Mouse (Mus musculus): ENCODE data around the gene Klk1b5. TPM values are rescaled to one million over a fixed set of nuclear protein-coding genes. Genes with fewer than 3 reads are reported as not detected.

Gene Klk1b5
- total and polyA plus RNA-seq, 3 experiments = not detected

GRCm38 (mm10) chr7:44260410-44260809 is 44.7 kb downstream of the Klk1b5 start:
- TF ChIP-seq POLR2A (IDR thresholded peaks at IDR 0.05; ENCODE audit: insufficient read depth, low read depth, low read length) = no peak
- no peak for TF ChIP-seq EP300 (IDR thresholded peaks at IDR 0.05; ENCODE audit: insufficient read depth, low read depth, low read length)
- TF ChIP-seq CTCF (IDR thresholded peaks at IDR 0.05) = no peak
- Histone ChIP-seq H3K27me3 (ENCODE audit: control insufficient read depth, insufficient read depth, low read length) (no peaks in the 10 kb centered on the region), H3K79me2 (replicated peaks; ENCODE audit: control insufficient read depth, insufficient read depth, low read length) (no peaks in the 10 kb centered on the region), H3K27ac (no peak overlapping the region), H3K9ac (ENCODE audit: low read depth, low read length) (no peak overlapping the region), H3K4me3 (no peak overlapping the region), H3K36me3 (ENCODE audit: control insufficient read depth, insufficient read depth, low read length) (no peaks in the 10 kb centered on the region), H3K4me1 (ENCODE audit: control insufficient read depth, insufficient read depth, low read length) (no peaks in the 10 kb centered on the region)
- no peak for DNase-seq
- intact Hi-C loops (cut with DNase I) = loop anchor here (5.0 to 10.0 kb wide), 3 partner anchors 47 to 394 kb away; partner anchors contain the start of gene Clec11a
- 65% methylated on average over 6 of the region's 6 CpGs for WGBS

GRCm38 (mm10) chr7:44261147-44261546 is 45.4 kb downstream of the Klk1b5 start, which contains the start of gene Gm15517:
Gene Gm15517 (plus strand): TSS chr7:44261447.
- Histone ChIP-seq H3K27ac (no peak within 1 kb of the TSS), H3K79me2 (replicated peaks; ENCODE audit: control insufficient read depth, insufficient read depth, low read length) (no peaks in the 10 kb centered on the region), H3K4me3 (no peak within 1 kb of the TSS), H3K36me3 (ENCODE audit: control insufficient read depth, insufficient read depth, low read length) (no peaks in the 10 kb centered on the region), H3K9ac (ENCODE audit: low read depth, low read length) (no peak within 1 kb of the TSS), H3K4me1 (ENCODE audit: control insufficient read depth, insufficient read depth, low read length) (no peaks in the 10 kb centered on the region), H3K27me3 (ENCODE audit: control insufficient read depth, insufficient read depth, low read length) (no peaks in the 10 kb centered on the region)
- DNase-seq = no peak
- intact Hi-C loops (cut with DNase I) = loop anchor here (5.0 to 10.0 kb wide), 3 partner anchors 46 to 394 kb away; partner anchors contain the start of gene Clec11a
- TF ChIP-seq EP300 (IDR thresholded peaks at IDR 0.05; ENCODE audit: insufficient read depth, low read depth, low read length) = no peak
- TF ChIP-seq POLR2A (IDR thresholded peaks at IDR 0.05; ENCODE audit: insufficient read depth, low read depth, low read length) = no peak
- no peak for TF ChIP-seq CTCF (IDR thresholded peaks at IDR 0.05)
- WGBS = 50% methylated on average over 5 of the region's 5 CpGs

GRCm38 (mm10) chr7:44262791-44263643 is 47.3 kb downstream of the Klk1b5 start:
- H3K4me1 ChIP-seq (ENCODE audit: control insufficient read depth, insufficient read depth, low read length) = no peaks in the 10 kb centered on the region
- no peaks in the 10 kb centered on the region for H3K27me3 ChIP-seq (ENCODE audit: control insufficient read depth, insufficient read depth, low read length)
- TF ChIP-seq EP300 (IDR thresholded peaks at IDR 0.05; ENCODE audit: insufficient read depth, low read depth, low read length) (peak; percentile 89), POLR2A (IDR thresholded peaks at IDR 0.05; ENCODE audit: insufficient read depth, low read depth, low read length) (no peak), CTCF (IDR thresholded peaks at IDR 0.05) (peak; percentile 98)
- WGBS = 2% methylated on average over 34 of the region's 34 CpGs
- intact Hi-C loops (cut with DNase I) = loop anchor here (1.0 to 10.0 kb wide), 5 partner anchors 44 to 392 kb away; partner anchors contain the start of gene Clec11a
- DNase-seq = peak; percentile 88 to 96
- no peak overlapping the region for H3K9ac ChIP-seq (ENCODE audit: low read depth, low read length)
- H3K36me3 ChIP-seq (ENCODE audit: control insufficient read depth, insufficient read depth, low read length) = no peaks in the 10 kb centered on the region
- H3K27ac ChIP-seq = no peak overlapping the region
- H3K79me2 ChIP-seq (replicated peaks; ENCODE audit: control insufficient read depth, insufficient read depth, low read length) = no peaks in the 10 kb centered on the region
- H3K4me3 ChIP-seq = no peak overlapping the region

DNA sequence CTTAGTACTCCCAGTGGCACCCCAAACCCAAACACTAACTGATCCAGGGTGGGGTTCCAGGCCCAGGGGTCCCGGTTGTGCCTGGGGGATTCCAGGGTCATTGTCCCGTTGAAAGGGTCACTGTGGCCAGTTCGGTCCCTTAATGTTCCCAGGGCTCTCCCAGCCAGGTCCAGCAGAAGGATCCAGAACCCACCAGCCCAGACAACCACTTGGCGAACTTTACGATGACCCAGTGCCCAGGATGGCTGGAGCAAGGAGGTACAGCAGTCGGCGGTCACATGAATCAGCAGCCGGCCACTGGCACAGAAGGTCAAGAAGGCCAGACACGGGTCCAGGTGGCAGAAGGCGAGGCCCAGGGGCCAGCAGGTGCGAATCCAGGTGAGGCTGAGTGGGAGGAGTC is 52.4 kb downstream of the Klk1b5 start:
- WGBS = 79% methylated on average over 11 of the region's 11 CpGs
- H3K27me3 ChIP-seq (ENCODE audit: control insufficient read depth, insufficient read depth, low read length) = no peaks in the 10 kb centered on the region
- intact Hi-C loops (cut with DNase I) = loop anchor here (10.0 kb wide), 1 partner anchor 387 kb away; no protein-coding TSS in a partner anchor

DNA sequence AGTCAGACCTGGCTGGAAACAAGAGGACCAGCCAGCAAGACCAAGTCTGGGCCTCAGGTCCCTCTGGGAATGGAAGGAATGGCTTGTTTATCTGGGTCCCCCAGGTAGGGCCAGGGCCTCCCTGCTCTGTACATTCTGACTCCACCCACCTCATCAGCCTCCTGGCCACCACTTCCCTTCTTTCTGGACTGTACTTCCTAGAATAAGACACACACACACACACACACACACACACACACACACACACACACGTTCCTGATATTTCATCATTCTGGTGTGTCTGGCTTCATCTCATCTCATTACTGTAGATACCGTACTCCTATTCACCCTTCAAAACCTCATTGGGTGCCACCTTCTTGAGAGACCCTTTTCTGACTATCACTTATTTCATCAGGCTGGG is 53.7 kb downstream of the Klk1b5 start:
- Histone ChIP-seq H3K4me3 (no peak overlapping the region), H3K9ac (ENCODE audit: low read depth, low read length) (no peak overlapping the region), H3K79me2 (replicated peaks; ENCODE audit: control insufficient read depth, insufficient read depth, low read length) (no peaks in the 10 kb centered on the region), H3K4me1 (ENCODE audit: control insufficient read depth, insufficient read depth, low read length) (no peaks in the 10 kb centered on the region), H3K27me3 (ENCODE audit: control insufficient read depth, insufficient read depth, low read length) (no peaks in the 10 kb centered on the region; the same call in 1 of the 2 replicates), H3K36me3 (ENCODE audit: control insufficient read depth, insufficient read depth, low read length) (no peaks in the 10 kb centered on the region), H3K27ac (no peak overlapping the region)
- intact Hi-C loops (cut with DNase I) = loop anchor here (10.0 kb wide), 1 partner anchor 385 kb away; no protein-coding TSS in a partner anchor
- 65% methylated on average over 2 of the region's 2 CpGs for WGBS
- no peak for DNase-seq
- TF ChIP-seq POLR2A (IDR thresholded peaks at IDR 0.05; ENCODE audit: insufficient read depth, low read depth, low read length) (no peak), EP300 (IDR thresholded peaks at IDR 0.05; ENCODE audit: insufficient read depth, low read depth, low read length) (no peak), CTCF (IDR thresholded peaks at IDR 0.05) (no peak)

More for the DNA sequence above, 52.4 kb downstream of the Klk1b5 start:
- DNase-seq = no peak
- Histone ChIP-seq H3K4me1 (ENCODE audit: control insufficient read depth, insufficient read depth, low read length) (no peaks in the 10 kb centered on the region), H3K79me2 (replicated peaks; ENCODE audit: control insufficient read depth, insufficient read depth, low read length) (no peaks in the 10 kb centered on the region), H3K9ac (ENCODE audit: low read depth, low read length) (no peak overlapping the region), H3K4me3 (no peak overlapping the region), H3K36me3 (ENCODE audit: control insufficient read depth, insufficient read depth, low read length) (no peaks in the 10 kb centered on the region), H3K27ac (no peak overlapping the region)
- TF ChIP-seq CTCF (IDR thresholded peaks at IDR 0.05) = no peak
- TF ChIP-seq EP300 (IDR thresholded peaks at IDR 0.05; ENCODE audit: insufficient read depth, low read depth, low read length) = no peak
- TF ChIP-seq POLR2A (IDR thresholded peaks at IDR 0.05; ENCODE audit: insufficient read depth, low read depth, low read length) = no peak

Other genes with a start within 250 kb of the Klk1b5 start
- not detected for gene Klk1b1, start 249.2 kb upstream of the Klk1b5 start, total RNA-seq (2021)
- gene Klk1b1, start 249.2 kb upstream of the Klk1b5 start, polyA plus RNA-seq (2012; rRNA removed) = not detected in 2 replicates
- not detected for gene Klk1b9, start 239.9 kb upstream of the Klk1b5 start, total RNA-seq (2021)
- gene Klk1b9, start 239.9 kb upstream of the Klk1b5 start, polyA plus RNA-seq (2012; rRNA removed) = not detected in 2 replicates
- gene Klk1b11, start 220.1 kb upstream of the Klk1b5 start, total RNA-seq (2021) = not detected
- gene Klk1b11, start 220.1 kb upstream of the Klk1b5 start, polyA plus RNA-seq (2012; rRNA removed) = not detected in 2 replicates
- gene Klk1b26, start 203.8 kb upstream of the Klk1b5 start, total RNA-seq (2021) = 1 to 10 TPM; 1.5 to 2.6 TPM
- 0.15 and 0.90 TPM in 2 replicates for gene Klk1b26, start 203.8 kb upstream of the Klk1b5 start, polyA plus RNA-seq (2012; rRNA removed)
- not detected for gene Klk1b27, start 163.7 kb upstream of the Klk1b5 start, total RNA-seq (2021)
- gene Klk1b27, start 163.7 kb upstream of the Klk1b5 start, polyA plus RNA-seq (2012; rRNA removed) = not detected in 2 replicates
- not detected for gene Klk1b21, start 113.6 kb upstream of the Klk1b5 start, total RNA-seq (2021)
- gene Klk1b21, start 113.6 kb upstream of the Klk1b5 start, polyA plus RNA-seq (2012; rRNA removed) = not detected in 2 replicates
- not detected for gene Klk1b22, start 103.3 kb upstream of the Klk1b5 start, total RNA-seq (2021)
- gene Klk1b22, start 103.3 kb upstream of the Klk1b5 start, polyA plus RNA-seq (2012; rRNA removed) = 4.0 TPM in 1 of 2 replicates, not detected in the other
- gene Klk1b16, start 79.2 kb upstream of the Klk1b5 start, total RNA-seq (2021) = not detected
- gene Klk1b16, start 79.2 kb upstream of the Klk1b5 start, polyA plus RNA-seq (2012; rRNA removed) = not detected in 2 replicates
- gene Klk1b24, start 27.7 kb upstream of the Klk1b5 start, total RNA-seq (2021) = not detected
- gene Klk1b24, start 27.7 kb upstream of the Klk1b5 start, polyA plus RNA-seq (2012; rRNA removed) = not detected in 2 replicates
- gene Klk1b3, start 17.8 kb upstream of the Klk1b5 start, total RNA-seq (2021) = not detected
- not detected in 2 replicates for gene Klk1b3, start 17.8 kb upstream of the Klk1b5 start, polyA plus RNA-seq (2012; rRNA removed)
- gene Klk1b4, start 8.5 kb upstream of the Klk1b5 start, total RNA-seq (2021) = not detected
- gene Klk1b4, start 8.5 kb upstream of the Klk1b5 start, polyA plus RNA-seq (2012; rRNA removed) = 0.14 TPM in 1 of 2 replicates, not detected in the other
- gene Klk1, start 9.4 kb downstream of the Klk1b5 start, total RNA-seq (2021) = not detected
- gene Klk1, start 9.4 kb downstream of the Klk1b5 start, polyA plus RNA-seq (2012; rRNA removed) = 0.38 and 0.62 TPM in 2 replicates
- gene Gm36864, start 20.2 kb downstream of the Klk1b5 start, total RNA-seq (2021) = not detected
- gene Gm36864, start 20.2 kb downstream of the Klk1b5 start, polyA plus RNA-seq (2012; rRNA removed) = not detected in 2 replicates
- under 1 TPM; 0.68 to 0.70 TPM for gene 1700028J19Rik, start 30.8 kb downstream of the Klk1b5 start, total RNA-seq (2021)
- gene 1700028J19Rik, start 30.8 kb downstream of the Klk1b5 start, polyA plus RNA-seq (2012; rRNA removed) = 1.3 and 2.1 TPM in 2 replicates
- 10 to 100 TPM; 12.0 to 12.3 TPM for gene 2410002F23Rik, start 30.8 kb downstream of the Klk1b5 start, total RNA-seq (2021)
- 29.5 and 37.6 TPM in 2 replicates for gene 2410002F23Rik, start 30.8 kb downstream of the Klk1b5 start, polyA plus RNA-seq (2012; rRNA removed)
- gene Acp4, start 41.4 kb downstream of the Klk1b5 start, total RNA-seq (2021) = not detected
- not detected in 2 replicates for gene Acp4, start 41.4 kb downstream of the Klk1b5 start, polyA plus RNA-seq (2012; rRNA removed)
- gene Gm15517, start 45.5 kb downstream of the Klk1b5 start, total RNA-seq (2021) = not detected
- not detected in 2 replicates for gene Gm15517, start 45.5 kb downstream of the Klk1b5 start, polyA plus RNA-seq (2012; rRNA removed)
- 1 to 10 TPM in 1 of 2 experiments, under 1 TPM in 1; 0.60 to 1.1 TPM for gene Clec11a, start 91.0 kb downstream of the Klk1b5 start, total RNA-seq (2021)
- gene Clec11a, start 91.0 kb downstream of the Klk1b5 start, polyA plus RNA-seq (2012; rRNA removed) = 1.8 and 2.0 TPM in 2 replicates
- gene Shank1, start 94.3 kb downstream of the Klk1b5 start, total RNA-seq (2021) = 1 to 10 TPM; 1.2 to 2.3 TPM
- 0.94 and 1.1 TPM in 2 replicates for gene Shank1, start 94.3 kb downstream of the Klk1b5 start, polyA plus RNA-seq (2012; rRNA removed)
- 1 to 10 TPM; 1.4 to 2.5 TPM for gene Syt3, start 168.2 kb downstream of the Klk1b5 start, total RNA-seq (2021)
- gene Syt3, start 168.2 kb downstream of the Klk1b5 start, polyA plus RNA-seq (2012; rRNA removed) = 3.1 and 3.2 TPM in 2 replicates
- under 1 TPM; 0.21 to 0.25 TPM for gene 1700008O03Rik, start 169.9 kb downstream of the Klk1b5 start, total RNA-seq (2021)
- gene 1700008O03Rik, start 169.9 kb downstream of the Klk1b5 start, polyA plus RNA-seq (2012; rRNA removed) = 0.12 and 0.47 TPM in 2 replicates
- 10 to 100 TPM; 30.1 to 34.1 TPM for gene Lrrc4b, start 213.1 kb downstream of the Klk1b5 start, total RNA-seq (2021)
- gene Lrrc4b, start 213.1 kb downstream of the Klk1b5 start, polyA plus RNA-seq (2012; rRNA removed) = 33.2 and 36.2 TPM in 2 replicates
- gene Aspdh, start 249.4 kb downstream of the Klk1b5 start, total RNA-seq (2021) = 1 to 10 TPM; 1.3 to 1.5 TPM
- gene Aspdh, start 249.4 kb downstream of the Klk1b5 start, polyA plus RNA-seq (2012; rRNA removed) = 2.4 and 2.6 TPM in 2 replicates